Mouse (Mus musculus) 416B (cell line): ENCODE data around the gene Pax6.

Experiments used
- DNase-seq: peaks from one replicate; pipeline ENCODE4 v3.0.0; 2011; ENCODE audit warnings: low read depth

The Pax6 gene

DNA sequence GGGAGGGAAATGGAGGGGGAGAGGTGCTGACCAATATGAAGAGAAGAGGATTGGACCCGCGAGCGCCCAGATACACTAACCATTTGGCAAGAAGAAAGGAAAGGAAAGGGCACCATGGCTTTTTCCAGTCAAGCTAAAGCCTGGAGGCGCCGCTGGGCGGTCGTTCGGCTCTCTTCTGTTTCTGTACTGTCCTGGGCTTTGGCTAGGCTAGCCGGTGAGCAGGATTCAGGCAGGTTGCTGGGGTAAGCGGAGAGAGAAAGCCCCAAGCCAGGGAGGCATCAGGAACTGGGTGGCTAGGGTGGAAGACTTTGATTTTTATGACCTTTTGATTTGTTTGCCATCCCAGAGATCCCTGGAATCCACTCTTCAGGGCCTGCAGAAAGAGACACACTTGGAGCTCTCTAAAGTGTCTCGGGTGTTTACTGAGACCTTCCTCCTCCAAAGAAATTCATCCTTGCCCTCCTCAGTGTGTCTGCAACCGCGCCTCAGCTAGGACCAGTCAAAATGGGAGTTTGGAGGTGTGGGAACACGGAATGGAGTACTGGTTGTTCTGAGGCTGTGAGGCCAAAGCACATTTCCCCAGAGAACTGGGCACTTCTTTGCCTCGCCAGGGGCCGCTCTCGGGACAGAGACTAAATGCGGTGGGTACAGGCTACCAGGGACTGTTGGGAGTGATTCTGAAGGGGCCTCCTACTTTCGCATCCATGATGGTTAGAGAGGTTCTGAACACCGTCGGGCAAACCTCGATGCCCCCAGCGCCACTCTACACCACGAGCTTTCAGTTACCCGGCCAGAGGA is 3.3 kb downstream of the Pax6 start:
- no peak for DNase-seq

DNA sequence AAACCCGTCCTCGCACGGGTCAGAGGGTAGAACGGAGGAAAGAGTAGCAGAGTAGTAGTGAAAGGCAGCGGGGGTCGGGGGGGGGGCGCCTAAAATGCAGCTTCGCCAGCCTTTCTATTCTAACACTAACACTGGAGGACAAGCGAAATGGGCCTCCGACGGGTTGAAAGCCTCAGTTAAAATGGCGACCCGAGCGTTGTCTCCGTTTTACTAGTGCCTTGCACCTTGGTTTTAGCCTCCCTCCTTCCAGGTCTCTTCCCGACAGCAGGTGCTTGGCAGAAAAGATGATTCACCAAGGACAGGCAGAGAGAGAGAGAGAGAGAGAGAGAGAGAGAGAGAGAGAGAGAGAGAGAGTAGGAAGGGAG is 3.9 kb downstream of the Pax6 start:
- DNase-seq = no peak

DNA sequence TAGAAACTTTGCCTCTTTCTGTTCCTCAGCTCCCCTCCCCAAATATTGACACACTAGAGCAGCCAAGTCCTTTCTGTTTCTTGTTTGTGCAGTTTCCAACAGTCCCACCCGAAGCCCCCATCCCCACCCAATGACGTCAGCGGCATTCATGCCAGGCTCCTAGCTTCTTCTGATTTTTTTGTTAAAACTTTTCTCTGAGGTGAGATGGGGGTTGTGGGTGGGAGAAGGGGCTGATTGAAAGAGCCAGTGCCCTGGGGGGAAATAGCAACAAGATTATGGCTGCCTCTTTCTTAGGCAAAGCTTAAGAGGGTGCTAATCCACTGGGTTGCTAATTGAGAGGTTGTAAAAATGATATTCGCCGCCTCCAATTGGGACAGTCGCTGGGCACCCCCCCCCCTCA is 4.4 kb downstream of the Pax6 start:
- DNase-seq = no peak

DNA sequence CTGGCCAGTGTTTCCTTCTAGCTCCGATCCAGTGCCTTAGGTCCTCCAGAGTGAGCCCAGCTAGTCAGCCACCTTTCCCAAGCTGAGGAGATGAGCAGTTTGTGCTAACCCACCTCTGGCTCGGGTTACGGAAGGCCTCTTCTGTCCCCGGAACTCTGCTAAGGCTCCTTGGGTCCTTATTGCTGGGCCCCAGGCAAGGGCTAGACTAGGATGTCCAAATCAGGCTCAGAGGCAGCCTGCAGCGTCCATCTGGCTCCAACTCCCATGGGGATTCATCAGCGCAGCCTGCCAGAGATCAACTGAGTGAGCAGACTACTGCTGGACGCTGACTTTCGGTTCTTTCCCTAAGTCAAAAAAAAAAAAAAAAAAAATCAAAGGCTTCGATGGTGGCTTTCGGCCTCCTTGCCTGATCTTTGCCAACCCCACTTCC is 4.9 kb downstream of the Pax6 start:
- DNase-seq = no peak

DNA sequence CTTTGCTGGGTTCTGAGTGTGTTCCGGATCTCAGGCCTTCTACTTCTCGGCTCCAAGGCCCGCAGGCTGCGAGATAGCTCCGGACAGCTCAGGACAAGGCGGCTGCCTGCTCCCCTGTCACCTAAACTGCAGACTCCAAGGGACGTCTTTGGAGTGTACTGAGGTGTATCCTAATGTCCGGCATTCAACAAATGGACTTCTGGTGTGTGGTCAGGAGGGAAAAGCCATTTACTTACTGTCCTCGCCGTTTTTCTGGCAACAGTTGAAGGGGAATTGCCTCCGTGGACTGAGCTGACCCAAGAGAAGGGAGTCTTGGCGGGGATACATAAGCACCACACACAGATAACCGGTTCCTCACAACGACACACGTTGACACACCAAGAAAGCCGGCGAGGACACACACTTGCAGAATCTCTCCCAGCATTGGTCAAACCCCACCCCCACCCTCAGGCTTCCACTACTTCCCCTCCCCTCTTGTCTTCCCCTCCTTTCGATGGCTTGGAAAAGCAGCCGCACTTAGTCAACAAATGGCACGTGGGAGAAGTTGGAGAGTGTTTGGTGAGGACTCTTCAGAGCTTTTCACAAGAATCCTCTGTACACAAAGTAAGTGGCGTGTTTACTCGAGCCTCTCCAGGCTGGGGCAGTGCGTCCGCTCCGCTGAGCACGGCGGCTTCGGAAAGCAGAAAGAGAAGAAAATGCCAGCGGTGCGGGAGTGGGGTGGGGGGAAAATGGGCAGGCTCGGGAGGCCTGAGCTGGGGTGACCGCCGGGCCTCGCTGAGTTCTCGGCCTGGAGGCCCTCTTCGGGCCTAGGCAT is 5.6 kb downstream of the Pax6 start:
- no peak for DNase-seq

DNA sequence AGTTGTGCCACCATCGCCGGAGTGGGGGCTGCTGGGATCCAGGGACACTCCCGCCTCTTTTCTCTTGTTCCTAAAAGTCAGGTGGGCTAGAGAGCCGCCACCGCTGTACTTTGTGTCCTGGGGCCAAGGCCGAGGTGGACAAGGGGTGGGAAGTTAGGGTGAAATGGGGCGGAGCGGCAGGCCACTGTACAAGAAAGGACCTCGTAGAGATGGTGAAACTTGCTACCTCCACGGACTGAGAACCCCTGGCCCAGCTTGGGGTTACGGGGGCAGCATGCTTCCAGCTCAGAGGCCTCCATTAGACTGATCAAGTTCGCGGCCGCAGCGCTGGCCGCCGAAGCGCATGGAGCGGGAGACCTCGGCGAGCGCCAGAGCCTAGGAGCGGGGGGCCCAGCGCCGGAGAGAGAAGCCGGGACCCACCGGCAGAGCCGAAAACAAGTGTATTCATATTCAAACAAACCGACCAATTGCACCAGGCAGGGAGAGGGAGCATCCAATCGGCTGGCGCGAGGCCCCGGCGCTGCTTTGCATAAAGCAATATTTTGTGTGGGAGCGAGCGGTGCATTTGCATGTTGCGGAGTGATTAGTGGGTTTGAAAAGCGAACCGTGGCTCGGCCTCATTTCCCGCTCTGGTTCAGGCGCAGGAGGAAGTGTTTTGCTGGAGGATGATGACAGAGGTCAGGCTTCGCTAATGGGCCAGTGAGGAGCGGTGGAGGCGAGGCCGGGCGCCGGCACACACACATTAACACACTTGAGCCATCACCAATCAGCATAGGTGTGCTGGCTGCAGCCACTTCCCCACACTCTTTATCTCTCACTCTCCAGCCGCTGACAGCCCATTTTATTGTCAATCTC is 6.4 kb downstream of the Pax6 start:
- DNase-seq = no peak

DNA sequence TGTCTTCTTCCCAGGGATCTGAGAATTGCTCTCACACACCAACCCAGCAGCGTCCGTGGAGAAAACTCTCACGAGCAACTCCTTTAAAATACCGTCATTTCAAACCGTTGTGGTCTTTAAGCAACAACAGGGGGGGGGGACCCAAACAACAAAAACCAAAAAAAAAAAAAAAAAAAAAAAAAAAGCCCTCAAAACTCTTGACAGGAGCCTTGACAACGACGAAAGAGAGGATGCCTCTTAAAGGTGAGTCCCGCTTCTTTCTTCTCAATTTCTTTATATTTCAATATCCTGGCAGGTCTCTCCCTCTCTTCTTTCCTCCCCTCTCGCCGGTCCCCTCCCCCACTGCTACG is 7.0 kb downstream of the Pax6 start:
- no peak for DNase-seq

DNA sequence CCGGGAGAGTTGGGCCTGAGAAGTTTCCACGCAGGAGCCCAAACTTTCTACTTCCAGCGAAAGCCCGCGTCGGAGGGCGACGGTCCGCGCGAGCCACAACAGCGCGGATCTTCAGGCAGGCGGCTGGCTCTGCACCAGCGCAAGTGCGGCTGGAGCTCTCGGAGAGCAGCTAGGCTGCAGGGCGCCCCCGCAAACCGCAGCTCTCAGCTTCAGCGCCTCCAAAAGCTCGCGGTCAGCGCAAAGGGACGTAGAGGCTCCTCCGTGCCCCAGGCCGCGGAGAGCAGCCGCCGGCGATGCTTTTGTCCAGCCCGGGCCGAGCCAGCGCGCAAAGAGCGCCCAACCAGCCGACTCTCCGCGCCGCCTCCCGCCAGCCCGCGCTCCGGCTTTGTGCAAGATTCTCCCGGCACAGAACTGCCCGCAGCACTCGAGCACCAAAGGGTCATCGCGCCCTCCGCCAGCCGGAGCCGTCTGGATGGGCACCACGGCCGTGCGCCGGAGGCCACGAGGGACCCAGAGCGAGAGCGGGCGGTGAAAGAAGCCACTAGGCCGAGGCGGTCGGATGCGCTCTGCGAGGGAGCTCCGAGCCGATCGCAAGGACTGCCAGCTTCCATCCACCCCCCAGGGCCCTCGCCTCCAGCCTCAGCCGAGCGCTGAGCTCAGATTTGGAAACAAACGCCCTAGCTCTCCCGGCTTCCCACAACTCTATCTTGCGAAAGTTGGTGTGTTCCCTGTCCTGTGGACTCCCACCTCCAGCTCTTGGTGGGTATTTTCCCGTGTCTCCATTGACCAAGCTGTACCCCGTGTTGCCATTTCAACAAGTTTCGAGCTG is 7.6 kb downstream of the Pax6 start:
- no peak for DNase-seq

DNA sequence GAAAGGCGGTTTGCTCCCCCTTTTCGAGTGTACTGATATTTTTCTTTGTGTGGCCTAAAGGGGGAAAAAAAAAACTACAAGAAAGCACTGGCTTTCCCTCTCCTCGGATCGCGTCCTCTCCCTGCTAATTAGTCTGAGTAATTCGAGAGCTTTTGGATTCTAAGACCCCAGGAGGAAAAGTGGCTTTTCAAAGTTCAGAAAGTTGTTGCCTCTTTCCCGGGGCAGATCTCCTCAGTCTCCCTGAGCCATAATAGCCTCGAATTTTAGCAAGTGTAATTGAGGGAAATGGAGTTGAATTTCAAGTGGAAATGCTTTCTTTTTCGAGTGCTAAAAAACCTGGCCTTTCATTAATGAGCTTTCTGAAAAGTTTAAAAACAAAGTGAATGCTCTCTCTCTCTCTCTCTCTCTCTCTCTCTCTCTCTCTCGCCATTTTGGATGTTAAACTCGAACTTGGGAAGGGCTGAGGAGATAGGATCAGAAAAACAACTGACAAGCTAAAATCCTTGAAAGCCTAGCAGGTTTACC is 8.3 kb downstream of the Pax6 start:
- no peak for DNase-seq

DNA sequence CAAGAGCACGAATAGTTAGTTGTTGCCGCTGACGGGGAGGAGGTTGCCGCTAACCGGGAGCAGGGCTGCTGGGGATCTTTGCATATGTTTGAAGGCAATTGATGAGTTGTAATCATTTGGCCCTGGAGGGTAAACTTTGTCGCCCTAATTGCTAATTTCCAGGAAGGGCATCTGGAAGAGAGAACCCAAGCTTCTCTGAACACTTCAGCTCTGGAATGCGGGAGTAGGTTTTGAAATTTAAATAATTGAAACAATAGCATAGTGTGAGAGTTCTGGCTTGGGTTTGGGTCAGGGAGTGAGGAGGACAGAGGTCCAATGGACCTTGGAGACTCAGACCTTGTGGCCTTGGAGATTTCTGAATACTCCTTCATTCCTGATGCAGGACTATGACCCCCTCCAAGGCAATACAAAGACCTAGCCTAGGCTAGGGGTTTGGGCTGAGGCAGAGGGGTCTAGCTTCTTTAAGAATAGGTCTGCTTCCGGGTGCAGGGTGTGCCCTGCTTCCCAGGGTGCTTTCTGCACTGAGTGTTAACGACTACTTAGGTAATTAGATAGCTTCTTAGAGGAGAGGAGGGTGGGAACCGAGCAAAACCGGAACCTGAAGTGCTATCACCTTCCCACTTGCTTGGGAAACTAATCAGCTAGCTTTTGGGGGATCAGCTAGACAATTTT is 8.9 kb downstream of the Pax6 start:
- DNase-seq = no peak

DNA sequence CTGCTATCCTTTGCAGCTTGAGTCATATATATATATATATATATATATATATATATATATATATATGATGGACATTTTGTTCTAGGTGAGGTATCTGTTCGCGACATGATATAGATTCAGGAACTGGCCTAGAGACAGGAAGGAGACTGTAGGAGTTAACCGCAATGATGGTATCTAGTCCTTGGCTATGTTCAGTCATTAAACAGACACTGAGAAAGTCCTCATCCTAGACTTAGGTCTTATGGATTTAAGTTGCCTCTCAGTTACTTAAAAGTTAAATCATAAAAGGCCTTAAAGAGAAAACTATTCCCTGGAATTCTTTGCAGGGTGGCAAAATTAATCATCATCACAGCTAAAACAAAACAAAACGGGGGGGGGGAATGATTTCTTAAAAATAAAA is 9.6 kb downstream of the Pax6 start:
- no peak for DNase-seq

DNA sequence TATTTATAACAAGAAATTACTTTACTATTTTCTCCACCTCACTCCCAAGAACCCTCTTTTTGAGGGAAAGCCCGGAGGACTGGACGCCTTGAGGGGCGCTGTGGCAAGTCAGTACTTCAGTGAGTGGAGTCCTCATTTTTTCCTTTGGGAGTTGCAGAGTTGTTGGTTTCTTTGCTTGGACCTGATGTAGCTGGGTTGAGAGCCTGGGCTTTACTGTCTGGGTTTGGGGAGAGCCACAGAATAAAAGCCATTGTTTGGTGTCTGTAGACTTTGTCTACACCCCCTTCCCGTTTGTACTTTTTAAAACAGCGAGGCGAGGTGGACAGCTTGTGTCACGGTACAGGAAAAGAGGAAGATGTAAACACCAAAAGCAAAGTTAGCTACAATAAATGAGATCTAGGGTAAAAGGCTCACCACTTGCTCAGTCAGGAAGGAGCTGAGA is 10.2 kb downstream of the Pax6 start:
- DNase-seq = no peak

DNA sequence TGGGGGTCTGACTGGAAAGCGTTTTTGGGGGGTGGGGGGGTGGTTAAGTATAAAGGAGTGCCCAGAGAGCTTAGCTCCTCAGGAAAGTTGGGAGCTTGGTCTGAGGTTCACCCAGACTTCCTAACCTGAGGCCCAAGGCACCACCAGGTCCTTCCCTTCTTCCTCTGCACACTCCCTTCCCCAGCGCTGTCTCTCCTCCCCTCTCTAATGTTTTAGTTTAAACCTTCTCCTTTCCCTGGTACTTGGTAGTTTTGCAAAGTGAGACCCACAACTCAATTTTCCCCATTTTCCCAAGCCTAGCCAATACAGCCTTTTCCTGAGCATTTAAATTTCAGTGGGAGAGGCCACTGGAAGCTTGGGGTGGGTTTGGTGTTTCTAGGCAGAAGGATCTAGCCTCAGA is 10.6 kb downstream of the Pax6 start:
- no peak for DNase-seq

DNA sequence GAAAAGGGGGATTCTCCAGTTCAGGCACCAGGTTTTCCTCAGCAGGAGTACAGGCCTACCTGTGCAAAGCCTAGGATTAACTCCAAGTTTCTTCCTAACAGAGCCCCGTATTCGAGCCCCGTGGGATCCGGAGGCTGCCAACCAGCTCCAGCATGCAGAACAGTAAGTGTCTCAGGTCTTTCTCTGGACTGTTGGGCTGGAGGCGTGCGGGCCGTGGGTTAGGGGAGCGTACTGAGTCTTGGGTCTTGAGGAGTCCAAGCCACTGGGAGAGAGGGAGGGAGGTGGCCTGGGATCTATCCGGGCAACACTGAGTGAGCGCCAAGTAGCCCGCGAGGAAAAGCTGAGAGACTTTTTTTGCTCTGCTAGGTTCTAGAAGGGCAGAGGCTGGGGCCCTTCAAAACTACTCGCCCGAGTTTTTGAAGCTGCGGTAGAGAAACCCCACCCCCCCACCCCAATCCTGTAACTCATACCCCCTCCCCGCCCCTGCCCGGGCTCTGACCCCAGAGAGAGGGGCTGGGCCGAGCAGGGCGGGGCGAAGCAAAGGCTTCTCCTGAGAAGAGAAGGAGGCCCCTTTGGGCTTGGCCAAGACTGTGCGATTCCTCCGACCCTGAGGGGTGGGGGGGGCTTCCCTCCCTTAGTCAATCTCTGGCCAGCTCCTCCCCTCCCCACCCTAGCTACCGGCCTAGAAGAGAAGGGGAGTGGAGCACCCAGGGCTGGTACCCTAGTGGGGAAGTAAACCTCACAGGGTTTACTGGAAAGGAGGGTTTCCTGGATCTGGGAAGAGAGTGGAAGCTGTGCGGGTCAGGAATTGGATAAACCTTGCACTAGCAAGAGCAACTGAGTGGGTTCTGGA is 11.7 kb downstream of the Pax6 start:
- no peak for DNase-seq

DNA sequence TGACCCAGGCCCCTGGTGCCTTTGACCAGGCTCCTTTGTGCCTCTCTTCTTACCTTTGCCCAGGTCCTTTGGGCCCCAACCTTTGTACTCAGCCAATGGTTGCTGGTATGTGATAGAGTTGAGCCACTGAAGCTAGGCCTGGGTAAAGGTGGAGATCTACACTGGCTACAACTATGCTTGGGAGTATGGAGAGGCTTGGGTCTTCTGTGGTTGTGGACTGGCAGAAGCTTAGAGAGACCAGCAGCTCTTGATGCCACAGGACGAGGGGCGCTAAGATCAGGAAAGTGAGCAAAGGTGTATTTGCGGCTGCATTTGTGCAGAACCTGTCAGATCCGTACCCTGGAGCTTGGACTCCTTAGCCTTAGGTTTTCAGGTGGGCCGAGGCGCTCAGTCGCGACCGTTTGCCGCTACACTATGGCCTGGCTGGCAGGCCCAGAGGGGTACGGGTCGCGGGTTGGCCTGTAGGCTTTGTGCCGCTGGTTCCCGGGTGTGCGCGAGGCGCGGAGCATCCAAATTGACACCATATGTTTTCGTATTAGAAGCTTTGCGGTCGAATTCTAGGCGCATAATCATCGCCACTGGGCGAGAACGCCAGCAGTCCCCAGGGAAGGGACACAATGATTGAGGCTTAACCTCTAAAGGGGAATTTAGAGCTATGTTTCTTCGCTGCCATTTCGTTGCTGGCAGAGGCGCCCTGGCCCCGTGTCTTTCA is 12.5 kb downstream of the Pax6 start:
- no peak for DNase-seq

DNA sequence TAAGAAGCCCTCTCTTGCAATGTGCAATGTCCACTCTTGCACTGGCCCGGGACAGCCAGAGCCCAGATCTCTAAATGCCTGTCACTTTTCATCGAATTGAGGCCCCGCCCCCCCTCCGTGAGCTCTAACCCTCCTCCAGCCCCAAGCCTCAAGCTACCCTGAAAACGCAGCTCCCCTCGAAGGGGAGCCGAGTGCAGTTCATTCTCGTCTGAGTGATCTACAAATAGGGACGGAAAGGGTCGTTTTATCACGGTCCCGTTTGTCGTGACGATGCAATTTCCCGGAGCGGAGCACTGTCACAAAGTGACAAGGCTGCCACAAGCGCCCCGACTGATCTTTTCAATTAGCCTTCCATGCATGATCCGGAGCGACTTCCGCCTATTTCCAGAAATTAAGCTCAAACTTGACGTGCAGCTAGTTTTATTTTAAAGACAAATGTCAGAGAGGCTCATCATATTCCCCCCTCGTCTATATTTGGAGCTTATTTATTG is 13.4 kb downstream of the Pax6 start:
- DNase-seq = peak; percentile 45

DNA sequence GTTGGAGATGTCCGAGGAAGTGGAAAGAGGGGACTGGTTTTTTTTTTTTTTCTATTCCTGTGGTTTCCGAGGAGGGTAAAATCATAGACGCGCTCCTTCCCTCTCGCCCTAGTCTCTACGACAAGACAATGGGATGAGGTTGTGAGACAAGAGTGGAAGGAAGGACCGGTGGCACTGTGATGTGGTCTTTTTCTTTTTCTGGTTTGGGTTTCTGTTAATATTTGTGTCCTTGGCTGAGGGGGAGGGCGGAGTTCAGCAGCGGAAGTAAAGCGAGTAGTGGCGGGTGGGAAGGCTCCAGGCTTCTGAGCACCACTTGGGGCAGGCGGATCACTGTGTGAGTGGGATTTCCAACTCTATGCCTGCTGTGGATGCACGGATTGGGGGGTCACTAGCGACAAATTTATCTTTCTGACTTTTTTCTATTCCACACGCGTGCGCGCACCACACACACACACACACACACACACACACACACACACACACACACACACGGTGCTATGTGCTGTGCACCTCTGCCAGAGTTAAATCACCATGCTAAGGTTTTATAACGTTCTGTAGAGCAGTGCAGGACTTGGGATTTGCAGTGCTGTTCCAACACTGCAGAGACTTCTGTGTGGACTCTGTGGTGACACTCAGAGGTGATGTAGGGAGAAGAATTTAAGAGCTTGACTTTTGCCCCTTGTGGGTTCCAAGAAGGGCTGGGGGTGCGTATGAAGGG is 14.1 kb downstream of the Pax6 start:
- peak; percentile 56 for DNase-seq

DNA sequence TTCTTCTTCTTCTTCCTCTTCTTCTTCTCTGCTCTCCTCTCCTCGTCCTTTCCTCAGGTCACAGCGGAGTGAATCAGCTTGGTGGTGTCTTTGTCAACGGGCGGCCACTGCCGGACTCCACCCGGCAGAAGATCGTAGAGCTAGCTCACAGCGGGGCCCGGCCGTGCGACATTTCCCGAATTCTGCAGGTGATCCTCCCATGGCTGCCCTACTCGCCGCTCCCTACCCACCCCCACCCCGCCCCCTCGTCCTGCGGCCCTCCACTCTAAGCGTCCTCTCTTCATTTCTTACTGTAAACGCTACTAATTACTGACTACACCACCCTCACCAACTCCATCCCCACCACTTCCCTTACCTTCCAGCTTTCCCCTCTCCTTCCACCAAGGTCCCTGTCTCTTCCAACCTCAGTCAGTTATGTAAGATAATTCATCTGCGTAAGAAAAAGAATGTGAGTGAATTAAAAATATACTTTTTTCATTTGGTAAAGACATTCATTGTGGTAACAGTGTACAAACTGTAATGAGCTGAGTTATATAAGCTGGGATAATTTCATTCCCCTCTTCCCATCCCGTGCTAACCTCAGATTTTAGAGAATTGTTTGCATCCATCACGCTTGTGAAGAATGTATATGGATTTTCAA is 15.2 kb downstream of the Pax6 start:
- no peak for DNase-seq
